Mouse (Mus musculus): ENCODE results near the gene Mri1. TPM values are rescaled to one million over a fixed set of nuclear protein-coding genes. Genes with fewer than 3 reads are reported as not detected.

Gene Mri1
- polyA plus RNA-seq, 1 experiment from 2014 or later: 95.9 TPM

MicroRNA genes within 50 kb of the gene (microRNA counts, 519-probe panel; counts per million panel counts)
- microRNA mmu-miR-23a (5,781 counts per million, percentile 61 among the panel's probes with 10 or more counts), microRNA mmu-miR-27a (6,229 counts per million, percentile 71 among the panel's probes with 10 or more counts)

Small RNA genes within 50 kb of the gene (microRNA-seq; reads per million reads assigned to microRNA genes)
- gene Mir23a (ENCODE audit: borderline number of aligned reads) (12,622 reads per million, percentile 95 among the genes with 10 or more reads in this experiment), gene Mir24-2 (ENCODE audit: borderline number of aligned reads) (not detected), gene Mir27a (ENCODE audit: borderline number of aligned reads) (169 reads per million, percentile 53 among the genes with 10 or more reads in this experiment), gene Mir3074-2 (ENCODE audit: borderline number of aligned reads) (not detected)

Other genes with a start within 250 kb of the Mri1 start
- not detected in 2 replicates for gene 2210011C24Rik, start 245.2 kb downstream of the Mri1 start, polyA plus RNA-seq (2014; fragmentation: Nextera tagmentation; extraction: Ambion mirVana)
- gene Palm3, start 235.9 kb downstream of the Mri1 start, polyA plus RNA-seq (2014; fragmentation: Nextera tagmentation; extraction: Ambion mirVana): 0.66 and 1.2 TPM in 2 replicates
- gene Il27ra, start 214.7 kb downstream of the Mri1 start, polyA plus RNA-seq (2014; fragmentation: Nextera tagmentation; extraction: Ambion mirVana): 1.8 and 3.1 TPM in 2 replicates
- 0.42 TPM in 1 of 2 replicates, not detected in the other for gene Rln3, start 212.3 kb downstream of the Mri1 start, polyA plus RNA-seq (2014; fragmentation: Nextera tagmentation; extraction: Ambion mirVana)
- gene Gm10643, start 192.2 kb downstream of the Mri1 start, polyA plus RNA-seq (2014; fragmentation: Nextera tagmentation; extraction: Ambion mirVana): 0.52 and 0.86 TPM in 2 replicates
- gene Rfx1, start 190.5 kb downstream of the Mri1 start, polyA plus RNA-seq (2014; fragmentation: Nextera tagmentation; extraction: Ambion mirVana): 8.4 and 9.5 TPM in 2 replicates
- 5.9 and 10.0 TPM in 2 replicates for gene Dcaf15, start 152.6 kb downstream of the Mri1 start, polyA plus RNA-seq (2014; fragmentation: Nextera tagmentation; extraction: Ambion mirVana)
- 0.12 and 0.26 TPM in 2 replicates for gene Podnl1, start 131.3 kb downstream of the Mri1 start, polyA plus RNA-seq (2014; fragmentation: Nextera tagmentation; extraction: Ambion mirVana)
- gene Cc2d1a, start 109.4 kb downstream of the Mri1 start, polyA plus RNA-seq (2014; fragmentation: Nextera tagmentation; extraction: Ambion mirVana): 13.7 and 14.1 TPM in 2 replicates
- gene 4930432K21Rik, start 109.3 kb downstream of the Mri1 start, polyA plus RNA-seq (2014; fragmentation: Nextera tagmentation; extraction: Ambion mirVana): 0.36 and 0.47 TPM in 2 replicates
- gene Nanos3, start 72.1 kb downstream of the Mri1 start, polyA plus RNA-seq (2014; fragmentation: Nextera tagmentation; extraction: Ambion mirVana): 1.2 and 1.8 TPM in 2 replicates
- gene Zswim4, start 20.3 kb downstream of the Mri1 start, polyA plus RNA-seq (2014; fragmentation: Nextera tagmentation; extraction: Ambion mirVana): 7.9 and 9.1 TPM in 2 replicates
- gene D8Ertd738e, start 7.6 kb downstream of the Mri1 start, polyA plus RNA-seq (2014; fragmentation: Nextera tagmentation; extraction: Ambion mirVana): 323 and 339 TPM in 2 replicates
- gene Ccdc130, start 13.1 kb upstream of the Mri1 start, polyA plus RNA-seq (2014; fragmentation: Nextera tagmentation; extraction: Ambion mirVana): 16.0 and 20.1 TPM in 2 replicates
- gene Cacna1a, start 131.1 kb upstream of the Mri1 start, polyA plus RNA-seq (2014; fragmentation: Nextera tagmentation; extraction: Ambion mirVana): 1.1 and 1.8 TPM in 2 replicates